Mouse (Mus musculus): ENCODE results near the gene Idua. TPM values are rescaled to one million over a fixed set of nuclear protein-coding genes. Genes with fewer than 3 reads are reported as not detected.

Gene Idua
- total and polyA plus RNA-seq, 3 experiments: 1.5 to 9.5 TPM; not detected in 1

GRCm38 (mm10) chr5:108707758-108708157, 47.6 kb downstream of the Idua start:
- no peak overlapping the region for H3K4me3 ChIP-seq (ENCODE audit: control insufficient read depth in 1 of 2, insufficient read depth in 1 of 2, low read depth in 2 of 2, low read length in 2 of 2)
- no peak for DNase-seq (ENCODE audit: low read depth, low spot score)
- no peaks in the 10 kb centered on the region for H3K27me3 ChIP-seq (ENCODE audit: control insufficient read depth in 1 of 2, insufficient read depth in 2 of 2, low read length in 2 of 2)
- TF ChIP-seq MXI1 (IDR thresholded peaks at IDR 0.05; ENCODE audit: low read depth, low read length): no peak
- no peak for TF ChIP-seq BHLHE40 (IDR thresholded peaks at IDR 0.05; ENCODE audit: borderline replicate concordance, low read depth, low read length)
- no peaks in the 10 kb centered on the region; a peak in 1 of 4 replicates for H3K36me3 ChIP-seq (ENCODE audit: control insufficient read depth in 1 of 2, insufficient read depth in 2 of 2, low read length in 2 of 2)
- H3K9me3 ChIP-seq (replicated peaks; ENCODE audit: insufficient read depth, low read length): no peaks in the 10 kb centered on the region
- no peak overlapping the region for H3K9ac ChIP-seq (ENCODE audit: control insufficient read depth, low read depth, low read length, poor library complexity, severe bottlenecking)
- H3K79me2 ChIP-seq (ENCODE audit: control insufficient read depth, insufficient read depth, low read length, poor library complexity): no peaks in the 10 kb centered on the region
- no peak overlapping the region for H3K27ac ChIP-seq (ENCODE audit: control insufficient read depth, low read depth, low read length)
- no peaks in the 10 kb centered on the region for H3K4me1 ChIP-seq (ENCODE audit: control insufficient read depth in 1 of 2, insufficient read depth in 2 of 2, low read length in 2 of 2)

- H3K4me1 ChIP-seq (ENCODE audit: control insufficient read depth in 1 of 2, insufficient read depth in 2 of 2, low read length in 2 of 2): no peaks in the 10 kb centered on the region
- TF ChIP-seq CTCF (IDR thresholded peaks at IDR 0.05 in 2 of 3, conservative IDR thresholded peaks at IDR 0.05 in 1 of 3; ENCODE audit: control insufficient read depth in 1 of 3, insufficient read depth in 1 of 3, low read depth in 2 of 3, low read length in 3 of 3, poor library complexity in 1 of 3, severe bottlenecking in 1 of 3) (no peak), NELFE (IDR thresholded peaks at IDR 0.05; ENCODE audit: low read depth, low read length) (no peak), MYC (IDR thresholded peaks at IDR 0.05; ENCODE audit: low read depth, low read length) (no peak), CHD1 (IDR thresholded peaks at IDR 0.05; ENCODE audit: low read depth, low read length) (no peak), GABPA (IDR thresholded peaks at IDR 0.05; ENCODE audit: low read depth, low read length) (no peak), RAD21 (IDR thresholded peaks at IDR 0.05; ENCODE audit: low read depth, low read length) (no peak), ETS1 (IDR thresholded peaks at IDR 0.05; ENCODE audit: low read depth, low read length) (no peak), POLR2AphosphoS5 (IDR thresholded peaks at IDR 0.05; ENCODE audit: borderline replicate concordance, low read depth, low read length) (no peak), BHLHE40 (IDR thresholded peaks at IDR 0.05; ENCODE audit: borderline replicate concordance, low read depth, low read length) (no peak), ZNF384 (IDR thresholded peaks at IDR 0.05; ENCODE audit: low read depth, low read length) (no peak), TBP (IDR thresholded peaks at IDR 0.05; ENCODE audit: low read depth, low read length) (no peak), CHD2 (IDR thresholded peaks at IDR 0.05; ENCODE audit: low read length) (no peak), KAT2A (conservative IDR thresholded peaks at IDR 0.05; ENCODE audit: low read depth, low read length) (no peak), TAL1 (IDR thresholded peaks at IDR 0.05; ENCODE audit: low read length) (no peak), GATA1 (IDR thresholded peaks at IDR 0.05; ENCODE audit: low read depth, low read length) (no peak), MAFK (IDR thresholded peaks at IDR 0.05; ENCODE audit: borderline replicate concordance, low read depth, low read length) (no peak), USF1 (IDR thresholded peaks at IDR 0.05; ENCODE audit: low read depth, low read length) (no peak), MAZ (IDR thresholded peaks at IDR 0.05; ENCODE audit: low read depth, low read length) (no peak), POLR2A (IDR thresholded peaks at IDR 0.05; ENCODE audit: control insufficient read depth in 1 of 2, insufficient read depth in 1 of 2, low read depth in 1 of 2, low read length in 2 of 2, poor library complexity in 1 of 2) (no peak), MYB (IDR thresholded peaks at IDR 0.05; ENCODE audit: low read depth, low read length) (no peak)
- DNase-seq (ENCODE audit: low read depth, low spot score): no peak
- no peaks in the 10 kb centered on the region; a peak in 1 of 4 replicates for H3K36me3 ChIP-seq (ENCODE audit: control insufficient read depth in 1 of 2, insufficient read depth in 2 of 2, low read length in 2 of 2)
- no peak overlapping the region for H3K27ac ChIP-seq (ENCODE audit: control insufficient read depth, low read depth, low read length)
- H3K79me2 ChIP-seq (ENCODE audit: control insufficient read depth, insufficient read depth, low read length, poor library complexity): no peaks in the 10 kb centered on the region
- H3K4me3 ChIP-seq (ENCODE audit: control insufficient read depth in 1 of 2, insufficient read depth in 1 of 2, low read depth in 2 of 2, low read length in 2 of 2): no peak overlapping the region
- no peaks in the 10 kb centered on the region for H3K27me3 ChIP-seq (ENCODE audit: control insufficient read depth in 1 of 2, insufficient read depth in 2 of 2, low read length in 2 of 2)
- H3K9ac ChIP-seq (ENCODE audit: control insufficient read depth, low read depth, low read length, poor library complexity, severe bottlenecking): no peak overlapping the region
- no peaks in the 10 kb centered on the region for H3K9me3 ChIP-seq (replicated peaks; ENCODE audit: insufficient read depth, low read length)
Measured at GRCm38 (mm10) chr5:108708419-108708818, 48.3 kb downstream of the Idua start.

Measured in MEL (cell line).